Mouse (Mus musculus) c-Kit-positive CD71-positive TER-119-positive erythroid progenitor cells, embryonic 14.5 days (primary cell): ENCODE results near the gene Thegl.
"Not testable (repeated sequence)": the region's sequence is repeated elsewhere in the genome, so short reads cannot be mapped to it uniquely, and the experiment has no call there.

Experiments
- DNase-seq: peaks from one replicate; pipeline ENCODE4 v3.0.0-alpha.2; 2013; ENCODE audit warnings: low spot score

Thegl gene

DNA sequence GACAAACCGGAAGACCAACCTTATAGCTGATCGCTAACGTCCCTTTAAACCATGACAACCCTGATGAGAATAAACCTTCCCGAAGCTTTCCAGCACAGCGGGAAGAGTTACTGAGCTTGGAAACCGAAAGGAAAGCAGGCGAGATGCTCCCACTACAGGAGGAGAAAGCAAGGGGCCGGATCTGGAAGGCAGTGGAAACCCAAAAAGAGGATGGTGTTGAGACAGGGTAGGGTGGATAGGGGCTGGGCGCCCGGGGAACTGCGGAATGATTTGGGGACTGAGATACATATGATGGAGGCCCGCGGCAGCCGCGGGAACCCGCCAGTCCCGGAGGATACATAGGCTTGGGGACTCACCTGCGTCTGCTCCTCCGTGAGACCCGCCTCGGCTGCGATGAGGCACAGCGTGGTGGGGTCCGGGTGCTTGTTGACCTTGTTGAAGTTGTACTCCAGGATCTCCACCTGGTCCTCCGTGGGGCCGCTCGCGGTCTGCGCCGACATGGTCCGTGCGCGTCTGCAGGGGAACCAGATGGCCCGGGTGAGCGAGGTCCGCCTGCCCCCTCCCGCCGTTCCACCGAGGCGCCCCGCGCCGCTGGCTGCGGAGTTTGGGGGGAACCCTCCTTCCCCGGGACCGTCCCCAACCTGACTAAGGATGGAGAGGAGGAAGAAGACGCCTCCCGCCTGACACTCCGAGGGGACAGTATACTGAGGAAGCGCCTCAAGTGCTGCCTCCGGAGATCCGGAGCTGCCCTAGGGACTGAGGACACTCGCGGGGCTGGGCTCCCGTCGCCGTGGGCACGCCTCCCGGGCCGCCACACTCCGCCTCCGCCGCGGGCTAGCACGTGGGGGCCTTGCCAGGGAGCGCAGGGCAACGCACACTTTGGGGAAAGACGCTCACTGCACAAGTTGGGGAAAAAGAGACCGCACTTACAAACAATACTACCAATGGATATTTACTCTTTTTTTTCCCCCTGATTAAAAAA is 79.0 kb downstream of the Thegl start:
- DNase-seq = peak; percentile 44

DNA sequence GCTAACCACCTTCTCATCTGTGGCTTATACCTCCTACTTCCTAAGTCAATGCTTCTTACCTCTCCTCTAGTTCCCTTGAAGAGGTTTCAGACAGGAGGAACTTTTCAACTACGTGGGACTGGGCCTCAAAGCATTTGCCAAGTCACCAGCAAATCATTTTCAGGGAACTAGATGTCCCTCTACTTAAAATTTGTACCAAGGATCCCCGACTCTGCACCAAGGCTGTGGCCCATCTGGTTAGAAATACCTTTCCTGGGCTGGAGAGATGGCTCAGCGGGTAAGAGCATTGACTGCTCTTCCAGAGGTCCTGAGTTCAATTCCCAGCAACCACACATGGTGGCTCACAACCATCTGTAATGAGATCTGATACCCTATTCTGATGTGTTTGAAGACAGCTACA is 80.4 kb downstream of the Thegl start:
- not testable (repeated sequence) for DNase-seq

DNA sequence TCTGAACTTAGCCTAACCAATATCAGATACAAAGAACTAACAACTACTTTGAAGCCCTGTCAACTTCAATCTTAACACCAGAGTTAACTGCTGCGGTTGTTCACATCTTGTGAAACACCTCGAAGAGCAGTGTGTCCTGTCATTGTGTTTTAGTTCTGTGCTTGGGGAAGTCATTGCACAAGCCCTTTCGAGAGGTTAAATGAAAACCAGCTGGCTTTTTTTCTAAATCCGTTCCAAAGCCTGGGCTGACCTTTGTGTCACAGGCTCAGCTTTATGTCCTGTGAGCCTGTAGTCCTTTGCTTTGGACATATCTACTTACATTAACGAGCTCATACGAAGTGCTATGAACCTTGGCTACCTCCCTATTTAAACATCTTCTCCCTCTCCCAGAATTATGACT is 81.9 kb downstream of the Thegl start:
- no peak for DNase-seq

DNA sequence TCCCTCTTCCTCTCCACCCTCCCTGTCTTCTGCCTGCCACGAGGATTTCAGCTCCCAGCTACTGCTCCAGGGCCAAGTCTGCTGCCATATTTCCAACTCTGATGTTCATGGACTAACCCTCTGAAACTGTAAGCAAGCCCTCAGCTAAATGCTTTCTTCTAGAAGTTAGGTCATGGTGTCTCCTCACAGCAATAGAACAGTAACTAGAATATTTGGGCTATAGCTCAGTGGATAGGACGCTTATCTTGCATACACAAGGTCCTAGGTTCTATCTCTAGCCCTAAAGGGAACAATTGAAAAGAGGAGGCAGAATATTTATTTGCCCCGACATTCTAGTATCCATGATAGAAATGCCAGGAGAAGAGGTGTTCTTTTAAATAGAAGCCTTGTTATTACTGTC is 83.1 kb downstream of the Thegl start:
- DNase-seq = no peak

DNA sequence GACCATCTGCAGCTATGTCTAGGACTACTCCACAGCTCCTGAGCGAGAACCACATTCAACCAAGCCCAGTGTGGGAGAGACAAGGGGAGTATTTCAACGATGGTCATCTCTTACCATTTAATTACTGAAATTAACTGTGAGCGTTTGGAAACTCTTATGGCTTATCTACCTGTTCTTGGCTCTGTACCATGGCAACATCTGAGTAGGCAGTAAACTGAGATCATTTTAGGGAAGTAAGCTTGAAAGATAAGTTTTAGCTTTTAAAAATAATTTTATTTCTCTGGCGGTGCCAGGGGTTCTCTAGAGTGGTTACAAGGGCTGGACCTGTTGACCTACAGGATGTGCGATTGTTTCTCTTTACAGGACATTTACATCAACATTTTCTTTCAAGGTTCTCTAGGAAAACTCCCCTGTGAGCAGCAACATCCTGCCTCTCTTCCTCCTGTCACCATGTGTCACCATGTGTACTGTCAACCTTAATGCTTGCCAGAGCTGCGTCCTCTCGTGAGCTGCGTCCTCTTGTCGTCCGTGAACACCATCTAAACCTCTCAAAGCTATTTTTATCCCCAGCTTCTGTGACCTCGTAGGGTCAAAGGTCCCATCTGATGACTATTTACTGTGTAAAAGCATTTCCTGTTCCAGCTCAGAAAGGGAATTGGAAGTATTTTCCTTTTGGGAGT is 83.6 kb downstream of the Thegl start:
- DNase-seq = no peak

DNA sequence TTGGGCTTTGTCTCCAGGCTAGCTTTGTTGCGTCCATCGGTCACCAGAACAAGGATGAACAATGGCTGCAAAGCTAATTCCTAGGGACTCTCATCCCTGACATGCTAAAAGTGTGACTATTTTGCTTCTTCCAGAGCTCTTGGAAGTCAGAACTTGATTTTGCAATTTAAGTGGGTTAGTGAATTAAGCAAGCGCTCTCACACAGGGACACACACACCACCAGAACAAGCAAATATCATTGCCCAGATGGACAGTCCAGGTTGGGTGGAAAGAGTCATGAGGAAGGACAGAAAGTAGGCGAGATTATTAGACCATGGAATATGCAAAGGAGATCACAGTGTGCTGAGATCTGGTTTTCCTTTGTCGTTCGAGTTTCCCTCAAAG is 84.2 kb downstream of the Thegl start:
- no peak for DNase-seq

DNA sequence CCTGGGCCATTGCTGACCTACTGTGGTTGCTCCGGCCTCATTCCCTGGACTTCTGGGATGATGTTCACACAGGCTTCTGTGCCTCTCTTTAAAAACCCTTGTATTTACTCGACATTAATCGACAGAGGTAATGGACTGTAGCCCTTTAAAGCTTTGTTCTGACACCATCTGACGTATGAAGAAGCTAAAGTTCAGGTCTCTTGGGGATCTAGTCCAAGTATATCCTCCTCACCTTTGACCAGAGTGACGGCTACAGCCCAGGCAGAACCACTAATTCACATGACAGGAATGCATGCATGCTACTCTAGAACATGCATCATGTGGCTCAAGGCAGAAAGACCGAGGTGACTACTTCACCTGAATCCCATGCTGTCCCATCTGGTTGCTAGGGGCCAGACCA is 84.9 kb downstream of the Thegl start:
- DNase-seq = no peak

DNA sequence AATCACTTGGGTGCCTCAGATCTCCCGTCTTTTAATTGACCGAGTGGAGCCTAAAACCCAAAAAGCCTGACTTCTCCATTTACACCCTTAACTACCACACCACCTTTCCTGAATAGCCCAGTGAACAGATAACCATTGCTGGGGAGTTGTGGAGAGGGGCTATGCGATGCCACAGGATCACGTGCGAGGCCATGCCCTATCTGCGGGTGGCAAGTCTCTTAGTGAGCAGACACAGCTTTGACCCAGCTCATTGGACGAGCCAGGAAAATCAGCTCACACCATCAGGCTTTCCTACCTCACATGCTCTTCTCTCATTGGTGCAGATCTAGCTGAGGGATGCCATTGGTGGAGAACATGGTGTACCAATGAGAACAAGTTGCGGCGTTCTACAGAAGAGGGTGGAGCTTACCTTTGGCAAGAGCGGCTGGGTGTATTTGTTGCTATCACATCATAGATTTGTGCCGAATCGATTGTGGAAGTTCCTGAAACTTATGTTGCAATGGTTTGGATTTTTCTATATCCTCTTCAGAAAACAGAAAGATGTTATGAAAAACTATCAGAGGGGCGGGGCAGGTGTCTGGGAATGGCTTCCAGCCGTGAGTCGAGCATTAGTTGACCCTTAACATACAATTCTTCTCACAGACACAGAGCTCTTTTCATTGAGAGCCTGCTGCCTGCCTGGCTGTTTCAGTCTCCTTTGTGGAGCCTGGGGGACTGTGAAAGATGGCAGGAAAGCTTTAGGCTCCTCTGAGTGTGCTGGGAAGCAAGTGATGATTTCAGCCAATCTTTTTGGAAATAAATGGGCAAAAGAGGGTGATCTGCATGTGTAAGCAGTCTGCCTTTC is 86.9 kb downstream of the Thegl start:
- DNase-seq = no peak

DNA sequence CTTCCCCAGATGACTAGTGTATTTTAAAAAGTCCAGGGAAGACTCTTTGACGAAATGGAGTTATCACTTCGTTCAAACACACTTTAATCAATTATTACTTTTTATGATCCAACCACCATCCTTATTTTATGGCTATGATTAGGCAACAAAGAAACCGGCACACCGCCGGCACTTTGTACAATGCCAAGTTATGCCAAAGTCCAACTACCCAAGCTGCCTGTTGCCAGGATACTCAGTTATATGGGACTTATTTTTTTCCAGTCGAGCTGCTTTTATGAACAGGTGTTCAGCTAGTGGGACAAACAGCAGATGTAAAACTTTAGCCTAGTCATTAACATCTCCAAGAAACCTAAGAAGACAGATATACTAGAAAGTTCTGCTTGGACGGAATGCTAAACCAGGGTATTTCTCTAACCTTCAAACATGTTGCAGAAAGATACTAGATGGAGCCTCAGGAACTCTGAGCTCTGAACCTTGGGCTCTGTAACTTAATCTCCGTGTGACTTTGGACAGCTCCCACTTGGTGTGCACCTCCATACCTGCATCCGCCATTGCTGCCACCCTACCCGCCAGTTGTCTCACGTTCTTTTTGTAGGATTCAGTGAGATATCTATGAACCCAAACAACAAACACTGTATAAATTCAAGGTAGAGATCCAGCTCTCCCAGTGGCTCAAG is 91.5 kb downstream of the Thegl start:
- no peak for DNase-seq

DNA sequence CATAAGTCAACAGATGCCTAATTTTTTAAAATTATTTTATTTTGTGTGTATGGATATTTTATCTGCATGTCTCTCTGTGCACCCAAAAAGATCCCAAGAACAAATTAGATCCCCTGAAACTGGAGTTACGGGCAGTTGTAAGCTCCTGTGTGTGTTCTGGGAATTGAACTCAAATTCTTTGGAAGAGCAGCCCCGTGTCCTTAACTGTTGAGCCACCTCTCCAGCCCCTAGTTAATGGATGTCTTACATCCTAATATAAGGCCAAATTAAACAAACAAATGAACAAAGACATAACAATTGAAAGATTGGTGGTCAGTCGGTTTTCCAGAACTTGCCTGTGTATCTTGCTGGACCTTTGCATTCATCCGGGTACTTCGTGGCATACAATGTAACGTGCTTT is 93.0 kb downstream of the Thegl start:
- no peak for DNase-seq

DNA sequence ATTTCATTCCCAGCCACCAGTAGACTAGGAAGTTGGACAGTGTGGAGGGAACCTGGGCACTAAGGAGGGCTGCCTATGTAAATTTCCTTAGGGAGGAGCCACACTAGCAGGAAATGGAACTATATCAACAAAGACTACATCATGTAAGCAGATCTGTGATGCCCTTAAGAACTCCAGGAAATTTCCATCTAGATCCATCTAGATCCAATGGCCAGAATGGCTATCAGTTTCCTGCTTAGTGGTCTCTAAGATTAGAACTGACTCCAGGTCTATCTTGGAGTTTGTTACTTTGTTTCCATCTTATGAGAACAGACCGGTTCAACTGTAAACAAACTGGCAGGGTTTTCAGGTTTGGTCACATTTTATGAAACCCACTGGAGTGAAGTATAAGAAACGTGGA is 94.0 kb downstream of the Thegl start:
- DNase-seq = no peak
